Mouse (Mus musculus) kidney, embryonic 14.5 days (tissue): ENCODE measurements around the gene Wdr43. TPM values are rescaled to one million over a fixed set of nuclear protein-coding genes. Genes with fewer than 3 reads are reported as not detected.

ENCODE experiments used
- ATAC-seq: fragments of 200-750 bp; cut with Nextera tagmentation; 2 replicates; pipeline ENCODE4 v1.8.0; 2017; ENCODE audit warnings: moderate number of reproducible peaks, mild to moderate bottlenecking, moderate TSS enrichment, moderate library complexity; ENCODE audit not compliant: low FRiP score, low TSS enrichment
- H3K27ac ChIP-seq: fragments of 300-500 bp; sonication (generic); 2 replicates; pipeline ENCODE4 v1.5.1; 2014; ENCODE audit warnings: low read depth, mild to moderate bottlenecking, low read length, moderate library complexity, mixed read lengths
- H3K27me3 ChIP-seq: fragments of 300-500 bp; sonication (generic); 2 replicates; pipeline ENCODE4 v1.6.1; 2014; ENCODE audit warnings: mild to moderate bottlenecking, low read length; ENCODE audit not compliant: control insufficient read depth, insufficient read depth
- H3K36me3 ChIP-seq: fragments of 300-500 bp; sonication (generic); 2 replicates; pipeline ENCODE4 v1.6.1; 2014; ENCODE audit warnings: low read length, mixed read lengths; ENCODE audit not compliant: control insufficient read depth, insufficient read depth
- H3K4me1 ChIP-seq: fragments of 300-500 bp; sonication (generic); 2 replicates; pipeline ENCODE4 v1.6.1; 2014; ENCODE audit warnings: low read length, mixed read lengths; ENCODE audit not compliant: control insufficient read depth, insufficient read depth
- H3K4me2 ChIP-seq: fragments of 300-500 bp; sonication (generic); replicated peaks from 2 replicates; pipeline ENCODE4 v1.6.1; 2014; ENCODE audit warnings: low read depth, mild to moderate bottlenecking, low read length
- H3K4me3 ChIP-seq: fragments of 300-500 bp; sonication (generic); 2 replicates; pipeline ENCODE4 v1.5.1; 2014; ENCODE audit warnings: mild to moderate bottlenecking, low read length
- H3K9ac ChIP-seq: fragments of 300-500 bp; sonication (generic); 2 replicates; pipeline ENCODE4 v1.6.1; 2014; ENCODE audit warnings: low read depth, mild to moderate bottlenecking, low read length, moderate library complexity
- H3K9me3 ChIP-seq: fragments of 300-500 bp; sonication (generic); 2 replicates; pipeline ENCODE4 v1.6.1; 2016; ENCODE audit warnings: low read length; ENCODE audit not compliant: control insufficient read depth
- WGBS: fragments of 180-500 bp; shearing (Covaris S2); extraction: QIAGEN DNeasy Blood & Tissue Kit; methylation state at CpG from one replicate; pipeline ENCODE4 v1.1.7; 2014; 5-methylcytosine and 5-hydroxymethylcytosine counted together
- polyA plus RNA-seq: library from polyadenylated mRNA; unstranded; fragments of >200 nt; fragmentation: Nextera tagmentation; extraction: Ambion mirVana; gene quantifications from 2 replicates; pipeline ENCODE4 v1.2.1, GENCODE M21; 2014

Wdr43 gene
- polyA plus RNA-seq, 1 experiment from 2014 or later, result 121 TPM

DNA sequence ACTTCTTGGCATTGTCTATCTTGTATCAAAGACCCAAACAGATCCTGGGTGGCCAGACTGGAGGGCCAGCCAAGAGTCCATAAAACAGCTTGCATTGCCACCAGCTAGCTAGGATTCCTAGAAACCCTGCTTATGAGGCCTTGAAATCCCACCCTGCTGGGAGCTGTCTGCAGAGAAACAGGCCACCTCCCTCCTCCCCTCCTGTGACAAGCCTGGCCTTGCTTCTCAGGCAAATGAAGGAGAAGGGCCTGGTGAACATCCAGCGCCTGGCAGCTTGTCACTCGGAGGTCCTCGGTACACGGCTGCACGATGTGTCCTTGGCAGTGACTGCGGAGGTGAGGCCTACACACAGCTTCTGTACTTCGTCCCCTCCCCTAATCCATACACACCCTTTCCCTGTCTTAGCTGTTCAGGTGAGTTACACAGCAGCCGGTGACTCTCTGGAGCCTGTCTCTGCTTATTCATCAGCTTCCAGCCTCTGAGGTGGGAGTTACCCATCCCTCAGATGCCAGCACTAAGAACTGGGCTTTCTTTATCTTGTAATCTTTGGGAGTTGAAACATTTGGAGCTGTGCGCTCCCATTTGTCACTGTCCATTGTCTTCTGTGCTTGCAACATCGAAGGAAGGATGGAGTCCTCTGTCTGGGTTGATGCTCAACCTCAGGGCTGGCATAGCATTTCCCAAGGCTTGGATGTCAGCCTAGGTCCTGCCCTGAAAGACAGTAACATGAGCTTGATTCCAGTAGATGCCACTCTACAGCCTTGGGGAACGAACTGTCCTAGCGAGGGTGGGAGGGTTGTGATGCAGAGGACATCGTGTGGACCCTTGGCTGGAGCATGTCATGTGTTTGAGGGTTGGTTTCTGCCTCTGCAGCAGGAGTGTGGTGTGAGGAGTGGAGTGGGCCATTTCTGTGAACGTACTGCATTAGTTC, 90.1 kb downstream of the Wdr43 start:
- Histone ChIP-seq H3K27me3 (no peaks in the 10 kb centered on the region), H3K36me3 (no peaks in the 10 kb centered on the region), H3K9ac (no peak overlapping the region), H3K4me1 (0 out of 2 replicates have a peak, but pooled peaks cover 5% of the 10 kb centered on the region), H3K27ac (no peak overlapping the region), H3K4me3 (no peak overlapping the region), H3K9me3 (no peaks in the 10 kb centered on the region), H3K4me2 (no peak overlapping the region)
- no peak for ATAC-seq
- WGBS, result 86% methylated on average over 14 of the region's 14 CpGs

GRCm38 (mm10) chr17:71707715-71708114, 92.0 kb downstream of the Wdr43 start:
- Histone ChIP-seq H3K4me3 (no peak overlapping the region), H3K27ac (no peak overlapping the region), H3K4me1 (0 out of 2 replicates have a peak, but pooled peaks cover 5% of the 10 kb centered on the region), H3K36me3 (no peaks in the 10 kb centered on the region), H3K9me3 (no peaks in the 10 kb centered on the region), H3K27me3 (no peaks in the 10 kb centered on the region), H3K9ac (no peak overlapping the region), H3K4me2 (no peak overlapping the region)
- no peak for ATAC-seq
- WGBS, result 58% methylated on average over 4 of the region's 4 CpGs

Other genes starting within 250 kb of the Wdr43 start
- 3.8 and 4.8 TPM in 2 replicates for gene Gm4707, start 156.0 kb upstream of the Wdr43 start, polyA plus RNA-seq
- gene Smchd1, start 140.6 kb upstream of the Wdr43 start, polyA plus RNA-seq, result 116 and 118 TPM in 2 replicates
- 56.6 and 57.1 TPM in 2 replicates for gene Ndc80, start 89.0 kb upstream of the Wdr43 start, polyA plus RNA-seq
- gene Spdya, start 63.8 kb upstream of the Wdr43 start, polyA plus RNA-seq, result 0.66 and 1.5 TPM in 2 replicates
- 0.27 and 0.32 TPM in 2 replicates for gene Togaram2, start 57.4 kb downstream of the Wdr43 start, polyA plus RNA-seq
- gene Pcare, start 137.0 kb downstream of the Wdr43 start, polyA plus RNA-seq, result not detected in 2 replicates
- 6.7 and 7.4 TPM in 2 replicates for gene Clip4, start 152.6 kb downstream of the Wdr43 start, polyA plus RNA-seq